Mouse (Mus musculus): ENCODE measurements around the gene Ces3b. TPM values are rescaled to one million over a fixed set of nuclear protein-coding genes. Genes with fewer than 3 reads are reported as not detected.

The Ces3b gene
- polyA plus RNA-seq, 1 experiment from 2014 or later: not detected

DNA sequence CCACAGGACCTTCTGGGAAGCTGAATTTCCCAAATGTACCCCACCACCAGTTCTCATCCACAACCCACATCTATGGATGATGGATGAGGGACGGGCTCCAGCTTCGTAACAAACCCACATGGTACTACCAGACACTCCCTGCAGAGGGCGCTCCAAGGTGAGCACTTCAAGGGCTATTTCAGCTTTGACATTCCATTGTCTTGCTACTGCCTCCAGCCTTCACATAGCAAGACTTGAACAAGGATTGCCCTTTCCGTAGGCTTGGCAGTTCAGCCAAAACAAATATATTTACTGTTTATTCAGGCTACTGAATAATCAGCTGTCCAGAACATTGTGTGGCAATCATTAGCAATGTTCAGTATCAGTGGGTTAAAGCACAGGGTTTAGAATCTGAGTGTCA lies 54.9 kb downstream of the Ces3b start:
- Histone ChIP-seq H3K4me2 (ENCODE audit: low read length) (no peak overlapping the region), H3K27ac (no peak overlapping the region), H3K27me3 (ENCODE audit: insufficient read depth, low read length) (no peaks in the 10 kb centered on the region), H3K36me3 (ENCODE audit: insufficient read depth, low read length) (no peaks in the 10 kb centered on the region), H3K4me3 (replicated peaks; ENCODE audit: low read depth, low read length) (no peak overlapping the region), H3K4me1 (replicated peaks; ENCODE audit: insufficient read depth, low read length) (no peaks in the 10 kb centered on the region), H3K9ac (ENCODE audit: low read depth, low read length) (no peak overlapping the region), H3K9me3 (replicated peaks; ENCODE audit: low read length) (no peaks in the 10 kb centered on the region)
- DNase-seq (ENCODE audit: low spot score): peak; percentile 65
- peak; percentile 85 for TF ChIP-seq CTCF (IDR thresholded peaks at IDR 0.05; ENCODE audit: low read depth)
- no peak for ATAC-seq (replicated peaks; ENCODE audit: low FRiP score, low read depth)
- 18% methylated on average over 4 of the region's 4 CpGs for WGBS

DNA sequence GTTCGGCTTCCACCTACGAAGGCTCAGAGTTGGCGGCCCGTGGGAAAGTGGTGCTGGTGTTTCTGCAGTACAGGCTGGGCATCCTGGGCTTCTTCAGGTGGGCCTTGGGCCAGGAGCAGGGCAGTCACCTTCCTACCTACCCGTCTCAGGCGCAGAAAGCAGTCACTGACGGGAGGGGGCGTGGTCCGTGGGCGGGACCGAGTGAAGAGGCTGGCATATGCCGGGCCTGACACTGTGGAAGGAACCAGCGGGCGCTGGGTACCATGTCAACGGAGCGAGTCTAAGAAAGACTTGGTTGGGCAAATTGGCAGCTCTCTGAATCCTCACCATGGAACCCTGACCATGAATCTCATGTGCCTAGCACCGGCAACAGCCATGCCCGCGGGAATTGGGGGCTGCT lies 58.8 kb downstream of the Ces3b start:
- no peaks in the 10 kb centered on the region for H3K9me3 ChIP-seq (replicated peaks; ENCODE audit: low read length)
- H3K4me2 ChIP-seq (ENCODE audit: low read length): peak overlapping the region; percentile 11; the same call in 1 of the 2 replicates
- H3K27me3 ChIP-seq (ENCODE audit: insufficient read depth, low read length): no peaks in the 10 kb centered on the region
- no peak overlapping the region for H3K9ac ChIP-seq (ENCODE audit: low read depth, low read length)
- 35% methylated on average over 19 of the region's 19 CpGs for WGBS
- ATAC-seq (replicated peaks; ENCODE audit: low FRiP score, low read depth): no peak
- DNase-seq (ENCODE audit: low spot score): no peak
- H3K4me1 ChIP-seq (replicated peaks; ENCODE audit: insufficient read depth, low read length): no peaks in the 10 kb centered on the region
- no peaks in the 10 kb centered on the region for H3K36me3 ChIP-seq (ENCODE audit: insufficient read depth, low read length)
- no peak for TF ChIP-seq CTCF (IDR thresholded peaks at IDR 0.05; ENCODE audit: low read depth)
- H3K27ac ChIP-seq: no peak overlapping the region
- no peak overlapping the region for H3K4me3 ChIP-seq (replicated peaks; ENCODE audit: low read depth, low read length)

Other genes starting within 250 kb of the Ces3b start
- gene Ces2c, start 236.7 kb upstream of the Ces3b start, polyA plus RNA-seq (2015; fragmentation: Nextera tagmentation; extraction: Ambion mirVana): 0.38 and 0.45 TPM in 2 replicates
- 1.8 and 2.1 TPM in 2 replicates for gene Ces2e, start 157.5 kb upstream of the Ces3b start, polyA plus RNA-seq (2015; fragmentation: Nextera tagmentation; extraction: Ambion mirVana)
- not detected in 2 replicates for gene Ces2f, start 136.4 kb upstream of the Ces3b start, polyA plus RNA-seq (2015; fragmentation: Nextera tagmentation; extraction: Ambion mirVana)
- gene Ces2g, start 122.0 kb upstream of the Ces3b start, polyA plus RNA-seq (2015; fragmentation: Nextera tagmentation; extraction: Ambion mirVana): 0.15 and 0.17 TPM in 2 replicates
- not detected in 2 replicates for gene Ces2h, start 82.9 kb upstream of the Ces3b start, polyA plus RNA-seq (2015; fragmentation: Nextera tagmentation; extraction: Ambion mirVana)
- gene Ces3a, start 35.2 kb upstream of the Ces3b start, polyA plus RNA-seq (2015; fragmentation: Nextera tagmentation; extraction: Ambion mirVana): not detected in 2 replicates
- not detected in 2 replicates for gene Ces4a, start 48.0 kb downstream of the Ces3b start, polyA plus RNA-seq (2015; fragmentation: Nextera tagmentation; extraction: Ambion mirVana)
- gene Cbfb, start 86.9 kb downstream of the Ces3b start, polyA plus RNA-seq (2015; fragmentation: Nextera tagmentation; extraction: Ambion mirVana): 59.6 and 59.7 TPM in 2 replicates
- 19.2 and 20.6 TPM in 2 replicates for gene D230025D16Rik, start 141.4 kb downstream of the Ces3b start, polyA plus RNA-seq (2015; fragmentation: Nextera tagmentation; extraction: Ambion mirVana)
- 7.5 and 7.7 TPM in 2 replicates for gene B3gnt9, start 171.4 kb downstream of the Ces3b start, polyA plus RNA-seq (2015; fragmentation: Nextera tagmentation; extraction: Ambion mirVana)
- gene Tradd, start 180.9 kb downstream of the Ces3b start, polyA plus RNA-seq (2015; fragmentation: Nextera tagmentation; extraction: Ambion mirVana): 21.8 and 24.2 TPM in 2 replicates
- 1.8 and 2.4 TPM in 2 replicates for gene Fbxl8, start 180.9 kb downstream of the Ces3b start, polyA plus RNA-seq (2015; fragmentation: Nextera tagmentation; extraction: Ambion mirVana)
- 0.12 TPM in 1 of 2 replicates, not detected in the other for gene Hsf4, start 186.0 kb downstream of the Ces3b start, polyA plus RNA-seq (2015; fragmentation: Nextera tagmentation; extraction: Ambion mirVana)
- gene Nol3, start 192.4 kb downstream of the Ces3b start, polyA plus RNA-seq (2015; fragmentation: Nextera tagmentation; extraction: Ambion mirVana): 0.29 and 0.68 TPM in 2 replicates
- gene 4931428F04Rik, start 206.1 kb downstream of the Ces3b start, polyA plus RNA-seq (2015; fragmentation: Nextera tagmentation; extraction: Ambion mirVana): 5.5 and 6.2 TPM in 2 replicates
- gene Exoc3l, start 212.3 kb downstream of the Ces3b start, polyA plus RNA-seq (2015; fragmentation: Nextera tagmentation; extraction: Ambion mirVana): 15.9 and 18.5 TPM in 2 replicates
- 55.2 and 57.9 TPM in 2 replicates for gene E2f4, start 213.9 kb downstream of the Ces3b start, polyA plus RNA-seq (2015; fragmentation: Nextera tagmentation; extraction: Ambion mirVana)
- gene Elmo3, start 221.8 kb downstream of the Ces3b start, polyA plus RNA-seq (2015; fragmentation: Nextera tagmentation; extraction: Ambion mirVana): 15.5 and 17.4 TPM in 2 replicates
- gene Lrrc29, start 242.5 kb downstream of the Ces3b start, polyA plus RNA-seq (2015; fragmentation: Nextera tagmentation; extraction: Ambion mirVana): 5.2 and 5.6 TPM in 2 replicates
- gene Tmem208, start 242.6 kb downstream of the Ces3b start, polyA plus RNA-seq (2015; fragmentation: Nextera tagmentation; extraction: Ambion mirVana): 134 and 140 TPM in 2 replicates

Measured in kidney, postnatal 0 days (tissue).